Mouse (Mus musculus): ENCODE results near the gene Hist1h2bk.
A peak's percentile ranks its signal among the peaks of the same experiment; 100 is the strongest.
"Not testable (repeated sequence)": the region's sequence is repeated elsewhere in the genome, so short reads cannot be mapped to it uniquely, and the experiment has no call there.

The Hist1h2bk gene

DNA sequence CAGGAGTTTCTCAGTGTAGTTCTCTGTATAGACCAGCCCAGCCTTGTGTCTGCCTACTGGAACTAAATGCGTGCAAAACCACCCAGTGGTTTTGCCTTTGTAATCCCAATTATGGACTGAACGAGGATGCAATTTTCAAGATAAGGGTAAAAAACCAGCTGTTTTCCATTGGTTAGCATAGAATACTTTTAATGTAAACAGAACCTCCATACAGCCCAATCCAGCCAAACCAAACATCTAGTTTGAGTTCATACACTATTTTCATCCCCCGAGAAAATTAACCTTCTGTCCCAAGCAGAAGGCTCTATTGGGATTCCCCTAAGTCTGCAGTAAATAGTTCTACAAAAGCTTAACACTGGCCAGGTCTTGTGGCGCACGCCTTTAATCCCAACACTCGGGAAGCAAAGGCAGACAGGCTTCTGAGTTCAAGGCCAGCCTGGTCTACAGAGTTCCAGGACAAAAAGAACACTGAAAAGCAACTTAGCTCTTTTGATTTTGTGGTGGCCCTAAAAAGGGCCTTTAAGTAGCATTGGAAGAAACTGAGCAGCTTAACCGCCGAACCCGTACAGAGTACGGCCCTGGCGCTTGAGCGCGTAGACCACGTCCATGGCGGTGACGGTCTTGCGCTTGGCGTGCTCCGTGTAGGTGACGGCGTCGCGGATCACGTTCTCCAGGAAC is 4.9 kb downstream of the Hist1h2bk start:
- no peak for DNase-seq (ENCODE audit: low read depth, low spot score)

- peak; percentile 84 for DNase-seq (ENCODE audit: low read depth, low spot score)
Observed at GRCm38 (mm10) chr13:22041142-22041536, 5.5 kb downstream of the Hist1h2bk start, which contains the start of gene Hist1h4i. Gene Hist1h4i (minus strand): TSS chr13:22041362.

GRCm38 (mm10) chr13:22041651-22042567 is 6.2 kb downstream of the Hist1h2bk start:
- DNase-seq (ENCODE audit: low read depth, low spot score), result no peak

GRCm38 (mm10) chr13:22042568-22043502 is 7.2 kb downstream of the Hist1h2bk start, which contains the start of the genes Hist1h2ag and Hist1h2bj:
Gene Hist1h2ag (minus strand): TSS chr13:22042944.
Gene Hist1h2bj (plus strand): TSS chr13:22043214.
- peak; percentile 95 for DNase-seq (ENCODE audit: low read depth, low spot score)

DNA sequence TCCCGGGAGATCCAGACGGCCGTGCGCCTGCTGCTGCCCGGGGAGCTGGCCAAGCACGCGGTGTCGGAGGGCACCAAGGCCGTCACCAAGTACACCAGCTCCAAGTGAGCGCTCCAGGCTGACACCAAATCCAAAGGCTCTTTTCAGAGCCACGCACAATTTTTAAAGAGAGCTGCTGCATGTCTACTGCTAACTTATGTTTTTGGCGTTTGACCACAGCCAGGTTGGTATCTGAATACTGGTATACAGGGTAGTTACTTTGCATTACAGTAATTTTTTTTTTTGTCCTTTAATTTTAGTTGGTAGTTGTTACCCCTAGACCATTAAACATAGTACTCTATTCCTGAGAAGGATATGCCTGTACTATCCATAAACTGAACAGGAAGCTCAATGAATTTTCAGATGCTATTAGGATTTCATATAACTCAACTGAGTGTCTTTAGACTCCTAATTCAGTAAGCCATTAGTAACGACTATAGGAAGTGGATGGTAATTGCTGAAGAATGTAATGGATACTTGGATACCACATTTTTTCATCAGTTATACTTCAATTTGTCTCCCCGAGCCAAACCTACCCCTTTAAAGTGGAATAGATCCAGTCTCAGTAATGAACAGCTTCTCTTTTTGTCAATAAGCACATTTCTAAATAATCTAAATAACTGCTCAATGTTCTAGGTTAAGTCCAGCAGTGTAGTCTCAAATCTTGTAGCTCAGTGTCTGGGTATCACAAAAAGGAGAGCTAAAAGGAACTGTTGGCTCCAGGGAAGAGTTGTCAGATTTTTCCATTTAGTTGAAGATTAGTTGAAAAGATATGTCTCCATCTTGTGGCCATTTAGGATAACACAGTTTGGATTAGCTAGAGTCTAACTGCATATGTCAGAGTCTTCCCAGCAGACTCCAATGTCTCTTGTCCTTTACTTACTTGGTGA is 8.1 kb downstream of the Hist1h2bk start:
- no peak for DNase-seq (ENCODE audit: low read depth, low spot score)

DNA sequence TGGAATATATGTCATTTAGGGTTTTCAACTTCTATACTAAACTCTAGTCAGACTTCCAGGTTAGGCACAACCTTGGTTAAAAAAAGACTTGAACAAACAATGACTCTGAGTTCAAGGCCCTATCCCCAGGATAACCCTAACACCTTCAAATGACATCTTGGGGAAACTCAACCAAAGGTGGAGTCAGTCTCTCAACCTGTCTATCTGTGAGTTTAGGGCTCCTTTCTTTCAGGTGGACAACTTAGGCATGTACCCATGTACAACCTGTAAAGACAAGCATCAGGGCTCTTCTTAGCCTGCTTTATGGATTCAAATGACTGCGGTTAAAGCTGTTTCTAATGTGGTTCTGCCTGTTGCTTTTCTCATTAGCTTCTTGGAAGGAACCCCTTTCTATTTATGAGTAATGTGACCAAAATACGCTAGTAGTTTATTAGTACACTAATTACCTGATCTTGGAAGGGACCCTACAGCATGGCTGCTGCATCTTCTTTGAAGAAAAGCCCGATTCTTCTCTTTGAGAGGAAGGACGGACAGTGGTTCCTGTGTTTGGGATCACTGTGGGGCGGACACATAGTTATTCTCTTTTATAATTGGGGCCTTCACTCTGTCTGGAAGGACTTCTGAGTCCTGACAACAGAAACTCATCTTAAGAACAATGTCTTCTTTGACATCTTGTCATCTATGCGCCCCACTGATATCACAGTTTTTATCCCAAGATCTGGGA is 8.9 kb downstream of the Hist1h2bk start:
- no peak for DNase-seq (ENCODE audit: low read depth, low spot score)

DNA sequence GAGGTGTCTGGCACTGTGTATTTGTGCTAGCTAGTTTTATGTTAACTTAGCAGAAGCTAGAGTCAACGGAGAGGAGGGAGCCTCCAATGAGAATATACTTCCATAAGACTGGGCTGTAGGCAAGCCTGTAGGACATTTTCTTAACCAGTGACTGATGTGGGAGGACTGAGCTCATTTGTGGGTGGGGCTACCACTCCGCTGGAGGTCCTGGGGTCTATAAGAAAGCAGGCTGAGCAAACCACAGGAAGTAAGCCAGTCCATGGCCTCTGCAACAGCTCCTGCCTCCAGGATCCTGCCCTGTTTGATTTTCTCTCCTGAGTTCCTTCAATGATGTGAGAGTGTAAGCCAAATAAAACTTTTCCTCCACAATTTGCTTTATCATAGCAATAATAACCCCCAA is 9.6 kb downstream of the Hist1h2bk start:
- DNase-seq (ENCODE audit: low read depth, low spot score), result no peak

DNA sequence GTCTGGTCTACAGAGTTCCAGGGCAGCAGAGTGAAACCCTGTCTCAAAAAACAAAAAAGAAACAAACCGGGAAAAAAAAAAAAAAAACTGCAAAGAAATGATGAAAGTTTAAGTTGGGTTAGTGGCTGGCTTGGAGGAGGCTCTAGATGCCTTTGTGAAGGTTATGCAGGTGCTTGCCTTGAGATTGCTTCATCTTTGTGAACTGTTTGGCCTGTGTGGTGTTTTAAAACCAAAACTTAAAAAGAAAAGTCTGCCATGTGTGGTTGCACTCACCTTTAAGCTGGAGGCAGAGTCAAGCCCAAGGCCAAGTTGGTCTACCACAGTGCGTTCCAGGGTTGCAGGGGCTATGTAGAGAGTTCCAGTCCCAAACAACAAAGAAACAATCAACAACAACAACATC is 13.4 kb downstream of the Hist1h2bk start:
- no peak for DNase-seq (ENCODE audit: low read depth, low spot score)

GRCm38 (mm10) chr13:22049737-22050440 is 14.2 kb downstream of the Hist1h2bk start:
- DNase-seq (ENCODE audit: low read depth, low spot score), result no peak

DNA sequence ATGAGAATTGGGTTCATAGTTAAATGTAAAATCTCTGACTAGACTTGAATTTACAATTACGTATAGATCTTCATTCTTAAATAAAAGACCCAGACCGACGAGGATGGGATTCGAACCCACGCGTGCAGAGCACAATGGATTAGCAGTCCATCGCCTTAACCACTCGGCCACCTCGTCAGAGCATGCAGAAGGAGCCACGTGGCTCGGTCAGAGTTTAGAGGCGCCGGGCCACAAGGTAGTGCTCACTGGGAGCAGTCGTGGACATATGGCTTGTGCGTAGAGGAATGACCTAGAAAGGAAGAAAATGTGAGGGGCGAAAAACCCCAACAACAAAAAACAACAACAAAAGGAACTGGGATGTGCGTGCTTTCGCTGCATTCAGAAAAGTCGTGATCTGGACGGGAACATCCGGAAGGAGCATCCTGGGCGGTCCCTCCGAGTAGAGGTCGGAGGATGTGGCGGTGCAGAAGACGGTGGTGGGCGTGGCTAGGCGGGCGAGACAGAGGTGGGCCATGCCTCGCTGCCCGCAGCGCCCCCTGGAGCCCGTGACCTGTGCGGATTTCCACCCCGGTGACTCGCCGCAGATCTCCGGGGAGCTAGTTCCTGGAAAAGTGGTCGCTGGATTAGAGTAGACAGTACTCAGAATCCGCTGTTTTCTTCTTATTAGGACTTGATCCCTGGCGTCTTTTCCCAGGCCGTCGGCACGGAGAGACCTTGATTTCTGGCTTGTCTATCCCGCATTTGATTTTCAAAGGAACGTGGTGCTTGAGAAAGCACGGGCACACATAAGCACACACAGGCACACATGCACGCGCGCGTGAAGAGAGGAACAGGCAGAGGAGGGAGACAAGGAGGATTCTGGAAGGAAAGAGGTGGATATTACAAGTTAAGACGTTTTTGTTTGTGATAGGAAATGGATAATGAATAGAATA is 15.2 kb downstream of the Hist1h2bk start:
- DNase-seq (ENCODE audit: low read depth, low spot score), result peak; percentile 90

- no peak for DNase-seq (ENCODE audit: low read depth, low spot score)
Observed at GRCm38 (mm10) chr13:22051523-22051859, 15.8 kb downstream of the Hist1h2bk start.

- DNase-seq (ENCODE audit: low read depth, low spot score), result no peak
Observed at GRCm38 (mm10) chr13:22053754-22054153, 18.1 kb downstream of the Hist1h2bk start.

GRCm38 (mm10) chr13:22061422-22061821 is 25.8 kb downstream of the Hist1h2bk start:
- DNase-seq (ENCODE audit: low read depth, low spot score), result no peak

GRCm38 (mm10) chr13:22063468-22063867 is 27.8 kb downstream of the Hist1h2bk start:
- DNase-seq (ENCODE audit: low read depth, low spot score), result no peak

- DNase-seq (ENCODE audit: low read depth, low spot score), result not testable (repeated sequence)
Observed at GRCm38 (mm10) chr13:22084140-22084539, 48.5 kb downstream of the Hist1h2bk start, which contains the start of gene Vmn1r188. Gene Vmn1r188 (plus strand): TSS chr13:22084440.

Measured in retina, postnatal 7 days (tissue).